Mouse (Mus musculus): ENCODE measurements around the gene Zmym1. TPM values are rescaled to one million over a fixed set of nuclear protein-coding genes. Genes with fewer than 3 reads are reported as not detected.

Gene Zmym1
- polyA plus RNA-seq, 1 experiment from 2014 or later = 19.5 TPM

DNA sequence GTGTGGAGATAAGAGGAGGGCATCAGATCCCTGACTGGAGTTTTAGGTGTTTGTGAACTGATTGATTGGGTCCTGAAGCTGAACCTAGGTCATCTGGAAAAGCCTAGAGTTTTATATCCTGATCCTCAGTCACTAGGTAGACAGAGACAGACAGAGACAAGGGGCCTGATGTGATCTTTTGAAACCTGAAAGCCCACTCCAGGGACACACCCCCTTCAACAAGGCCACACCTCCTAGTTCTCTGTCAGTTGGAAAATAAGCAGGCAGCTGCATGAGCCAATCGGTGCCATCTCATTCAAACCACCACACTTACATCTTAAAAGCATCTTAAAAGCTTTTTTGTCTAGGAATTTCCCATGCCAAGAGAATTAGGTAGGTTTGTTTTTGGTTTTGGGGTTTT is 19.9 kb upstream of the Zmym1 start:
- ATAC-seq (ENCODE audit: insufficient number of reproducible peaks, insufficient read depth, low FRiP score, low read depth) = no peak
- no peak overlapping the region for H3K27ac ChIP-seq (ENCODE audit: low read length)
- H3K4me2 ChIP-seq (replicated peaks; ENCODE audit: low read depth, low read length) = no peak overlapping the region
- no peak overlapping the region for H3K4me3 ChIP-seq (ENCODE audit: low read depth, low read length)
- H3K9me3 ChIP-seq (ENCODE audit: control insufficient read depth, low read depth, low read length) = no peaks in the 10 kb centered on the region
- H3K36me3 ChIP-seq (ENCODE audit: control insufficient read depth, insufficient read depth, low read length) = no peaks in the 10 kb centered on the region
- H3K9ac ChIP-seq (replicated peaks; ENCODE audit: low read depth, low read length) = no peak overlapping the region
- 36% methylated on average over 1 of the region's 1 CpGs for WGBS
- H3K27me3 ChIP-seq (ENCODE audit: control insufficient read depth, insufficient read depth, low read length) = no peaks in the 10 kb centered on the region
- peaks cover 4% of the 10 kb centered on the region; the same call in 1 of the 2 replicates for H3K4me1 ChIP-seq (ENCODE audit: control insufficient read depth, insufficient read depth, low read length)

DNA sequence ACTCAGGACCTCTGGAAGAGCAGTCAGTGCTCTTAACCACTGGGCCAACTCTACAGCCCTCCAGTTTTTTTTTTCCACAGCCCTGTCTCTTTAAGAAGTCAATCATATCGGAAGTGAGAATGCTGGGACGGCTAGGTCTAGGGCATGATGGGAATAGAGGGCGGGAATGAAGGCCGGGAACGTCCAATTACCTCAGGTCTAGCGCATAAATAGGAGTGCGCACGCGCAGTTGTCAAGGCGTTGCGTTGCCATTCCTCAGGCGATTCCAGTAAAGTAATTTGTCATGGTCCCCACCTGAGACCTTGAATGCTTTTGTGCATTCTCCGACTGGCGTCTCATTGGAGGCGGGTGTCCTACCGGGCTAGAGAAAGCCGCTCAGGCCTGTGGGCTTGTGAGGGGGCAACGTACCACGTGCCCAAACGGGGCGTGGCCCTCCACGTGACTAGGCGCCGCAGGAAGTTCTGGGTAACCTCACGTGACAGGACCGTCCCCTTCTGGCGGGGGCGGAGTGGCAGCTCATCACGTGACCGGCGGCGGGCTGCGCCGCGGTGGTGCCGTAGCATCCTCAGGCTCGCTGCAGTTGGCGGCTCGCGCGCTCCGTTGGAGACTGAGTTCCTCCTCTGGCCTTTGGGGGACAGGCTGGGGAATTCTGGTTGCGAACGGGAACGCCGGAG is 16.1 kb upstream of the Zmym1 start, which contains the start of gene Zmym6:
TSS of gene Zmym6 (plus strand) at position 509 of the 674 bp plus-strand sequence.
- Histone ChIP-seq H3K27me3 (ENCODE audit: control insufficient read depth, insufficient read depth, low read length) (no peaks in the 10 kb centered on the region), H3K27ac (ENCODE audit: low read length) (peak within 1 kb of the TSS; percentile 90), H3K4me3 (ENCODE audit: low read depth, low read length) (peak within 1 kb of the TSS; percentile 58), H3K36me3 (ENCODE audit: control insufficient read depth, insufficient read depth, low read length) (no peaks in the 10 kb centered on the region), H3K9me3 (ENCODE audit: control insufficient read depth, low read depth, low read length) (no peaks in the 10 kb centered on the region), H3K4me1 (ENCODE audit: control insufficient read depth, insufficient read depth, low read length) (peaks cover 4% of the 10 kb centered on the region; the same call in 1 of the 2 replicates), H3K4me2 (replicated peaks; ENCODE audit: low read depth, low read length) (peak within 1 kb of the TSS; percentile 69), H3K9ac (replicated peaks; ENCODE audit: low read depth, low read length) (peak within 1 kb of the TSS; percentile 58)
- WGBS = under 1% methylated on average over 46 of the region's 46 CpGs
- ATAC-seq (ENCODE audit: insufficient number of reproducible peaks, insufficient read depth, low FRiP score, low read depth) = peak; percentile 98

DNA sequence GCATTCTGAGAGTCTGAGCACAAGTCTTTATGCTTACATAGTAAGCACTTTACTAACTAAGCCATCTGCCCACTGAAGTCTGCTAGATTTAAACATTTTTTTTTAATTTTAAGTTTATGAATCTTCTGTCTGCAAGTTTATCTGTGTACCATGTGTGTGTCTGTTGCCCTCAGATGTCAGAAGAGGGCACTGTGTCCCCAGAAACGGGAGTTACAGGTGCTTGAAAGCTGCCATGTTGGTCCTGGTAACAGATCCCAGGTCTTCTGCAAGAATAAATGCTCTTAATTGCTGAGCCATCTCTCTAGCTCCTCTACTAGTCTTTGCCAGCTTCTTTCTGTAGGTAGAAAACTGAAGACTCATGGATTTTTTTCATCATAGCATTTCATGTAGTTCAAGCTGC is 14.0 kb upstream of the Zmym1 start:
- no peaks in the 10 kb centered on the region for H3K9me3 ChIP-seq (ENCODE audit: control insufficient read depth, low read depth, low read length)
- H3K27me3 ChIP-seq (ENCODE audit: control insufficient read depth, insufficient read depth, low read length) = no peaks in the 10 kb centered on the region
- no peak overlapping the region for H3K4me3 ChIP-seq (ENCODE audit: low read depth, low read length)
- H3K27ac ChIP-seq (ENCODE audit: low read length) = no peak overlapping the region
- H3K36me3 ChIP-seq (ENCODE audit: control insufficient read depth, insufficient read depth, low read length) = no peaks in the 10 kb centered on the region
- ATAC-seq (ENCODE audit: insufficient number of reproducible peaks, insufficient read depth, low FRiP score, low read depth) = no peak
- H3K4me2 ChIP-seq (replicated peaks; ENCODE audit: low read depth, low read length) = no peak overlapping the region
- no peak overlapping the region for H3K9ac ChIP-seq (replicated peaks; ENCODE audit: low read depth, low read length)
- peaks cover 4% of the 10 kb centered on the region; the same call in 1 of the 2 replicates for H3K4me1 ChIP-seq (ENCODE audit: control insufficient read depth, insufficient read depth, low read length)
- WGBS = 56% methylated on average over 1 of the region's 1 CpGs

DNA sequence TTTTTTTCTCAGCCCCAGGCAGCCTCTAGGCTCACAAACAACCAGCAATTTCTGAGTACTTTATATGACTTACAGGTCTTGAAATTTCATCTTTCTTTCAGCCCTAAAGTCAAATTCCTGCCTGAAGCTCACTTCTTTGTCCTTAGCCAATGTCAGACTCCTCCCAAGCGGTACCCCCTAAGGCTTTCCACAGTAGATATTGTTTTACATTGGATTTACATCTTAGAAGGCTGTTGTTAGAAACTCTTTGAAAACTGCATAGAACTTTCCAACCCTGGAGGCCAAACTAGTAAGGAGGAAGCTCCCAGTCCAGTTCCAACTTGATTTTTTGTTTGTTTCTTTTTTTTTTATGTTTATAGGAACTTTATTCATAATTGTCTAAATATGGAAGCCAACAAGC is 3.1 kb upstream of the Zmym1 start:
- WGBS = 61% methylated on average over 1 of the region's 1 CpGs
- no peaks in the 10 kb centered on the region for H3K27me3 ChIP-seq (ENCODE audit: control insufficient read depth, insufficient read depth, low read length)
- ATAC-seq (ENCODE audit: insufficient number of reproducible peaks, insufficient read depth, low FRiP score, low read depth) = no peak
- H3K36me3 ChIP-seq (ENCODE audit: control insufficient read depth, insufficient read depth, low read length) = no peaks in the 10 kb centered on the region
- H3K9me3 ChIP-seq (ENCODE audit: control insufficient read depth, low read depth, low read length) = no peaks in the 10 kb centered on the region
- 0 out of 2 replicates have a peak, but pooled peaks cover 3% of the 10 kb centered on the region for H3K4me1 ChIP-seq (ENCODE audit: control insufficient read depth, insufficient read depth, low read length)
- no peak overlapping the region for H3K27ac ChIP-seq (ENCODE audit: low read length)
- no peak overlapping the region for H3K4me3 ChIP-seq (ENCODE audit: low read depth, low read length)
- H3K4me2 ChIP-seq (replicated peaks; ENCODE audit: low read depth, low read length) = no peak overlapping the region
- H3K9ac ChIP-seq (replicated peaks; ENCODE audit: low read depth, low read length) = no peak overlapping the region

DNA sequence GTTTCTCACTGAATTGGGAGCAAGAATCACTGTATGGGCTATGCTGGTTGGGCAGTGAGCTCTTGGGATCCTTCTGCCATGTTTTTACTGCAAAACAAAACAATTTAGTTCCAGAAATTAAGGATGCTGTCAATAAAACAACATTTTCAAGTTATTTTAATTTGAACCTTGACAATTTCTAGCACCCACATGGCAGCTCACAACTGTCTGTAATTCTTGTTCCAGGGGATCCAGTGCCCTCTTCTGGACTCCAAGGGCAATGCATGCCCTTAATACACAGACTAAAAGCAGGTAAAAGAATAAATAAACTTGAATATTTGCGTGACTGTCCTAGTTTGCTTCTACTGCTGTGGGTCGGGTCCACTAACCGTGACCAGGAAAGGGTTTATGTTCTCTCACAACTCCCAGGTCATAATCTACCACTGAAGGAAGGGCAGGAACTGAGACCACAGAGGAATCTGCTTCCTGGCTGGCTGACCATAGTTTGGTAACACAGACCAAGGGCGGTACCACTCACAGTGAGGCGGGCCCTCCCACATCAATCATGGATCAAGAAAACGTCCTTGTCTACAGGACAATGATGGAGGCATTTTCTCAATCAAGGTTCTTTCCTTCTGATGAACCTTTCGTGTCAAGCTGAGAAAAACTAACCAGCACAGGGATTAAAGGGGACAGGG is 6.3 kb downstream of the Zmym1 start:
- H3K36me3 ChIP-seq (ENCODE audit: control insufficient read depth, insufficient read depth, low read length) = peaks cover 16% of the 10 kb centered on the region
- H3K4me3 ChIP-seq (ENCODE audit: low read depth, low read length) = no peak overlapping the region
- H3K9me3 ChIP-seq (ENCODE audit: control insufficient read depth, low read depth, low read length) = no peaks in the 10 kb centered on the region
- H3K4me1 ChIP-seq (ENCODE audit: control insufficient read depth, insufficient read depth, low read length) = no peaks in the 10 kb centered on the region
- no peaks in the 10 kb centered on the region for H3K27me3 ChIP-seq (ENCODE audit: control insufficient read depth, insufficient read depth, low read length)
- H3K4me2 ChIP-seq (replicated peaks; ENCODE audit: low read depth, low read length) = no peak overlapping the region
- 80% methylated on average over 7 of the region's 7 CpGs for WGBS
- H3K27ac ChIP-seq (ENCODE audit: low read length) = no peak overlapping the region
- no peak for ATAC-seq (ENCODE audit: insufficient number of reproducible peaks, insufficient read depth, low FRiP score, low read depth)
- H3K9ac ChIP-seq (replicated peaks; ENCODE audit: low read depth, low read length) = no peak overlapping the region

DNA sequence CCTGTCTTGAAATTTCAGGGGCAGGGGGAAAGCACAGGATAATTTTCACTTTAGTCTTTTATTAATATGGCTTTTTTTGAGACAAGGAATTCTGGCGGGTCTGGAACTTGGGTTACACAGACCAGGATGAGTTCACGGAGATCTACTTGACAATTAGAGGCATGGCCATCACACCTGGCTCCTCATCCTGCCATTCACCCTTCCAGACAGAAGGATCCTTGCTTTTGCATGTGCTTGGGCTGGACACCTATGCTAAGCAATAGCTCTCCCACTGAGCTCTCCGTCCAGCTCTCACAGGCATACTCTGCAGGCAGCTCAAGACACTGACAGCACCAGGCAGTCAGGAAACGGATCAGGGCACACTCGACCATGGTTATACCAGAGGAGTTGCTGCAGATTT is 7.9 kb downstream of the Zmym1 start:
- peaks cover 30% of the 10 kb centered on the region for H3K36me3 ChIP-seq (ENCODE audit: control insufficient read depth, insufficient read depth, low read length)
- H3K9ac ChIP-seq (replicated peaks; ENCODE audit: low read depth, low read length) = no peak overlapping the region
- no peak overlapping the region for H3K4me3 ChIP-seq (ENCODE audit: low read depth, low read length)
- no peaks in the 10 kb centered on the region for H3K9me3 ChIP-seq (ENCODE audit: control insufficient read depth, low read depth, low read length)
- H3K4me1 ChIP-seq (ENCODE audit: control insufficient read depth, insufficient read depth, low read length) = no peaks in the 10 kb centered on the region
- H3K27me3 ChIP-seq (ENCODE audit: control insufficient read depth, insufficient read depth, low read length) = no peaks in the 10 kb centered on the region
- no peak overlapping the region for H3K4me2 ChIP-seq (replicated peaks; ENCODE audit: low read depth, low read length)
- 94% methylated on average over 5 of the region's 5 CpGs for WGBS
- no peak overlapping the region for H3K27ac ChIP-seq (ENCODE audit: low read length)
- ATAC-seq (ENCODE audit: insufficient number of reproducible peaks, insufficient read depth, low FRiP score, low read depth) = no peak

DNA sequence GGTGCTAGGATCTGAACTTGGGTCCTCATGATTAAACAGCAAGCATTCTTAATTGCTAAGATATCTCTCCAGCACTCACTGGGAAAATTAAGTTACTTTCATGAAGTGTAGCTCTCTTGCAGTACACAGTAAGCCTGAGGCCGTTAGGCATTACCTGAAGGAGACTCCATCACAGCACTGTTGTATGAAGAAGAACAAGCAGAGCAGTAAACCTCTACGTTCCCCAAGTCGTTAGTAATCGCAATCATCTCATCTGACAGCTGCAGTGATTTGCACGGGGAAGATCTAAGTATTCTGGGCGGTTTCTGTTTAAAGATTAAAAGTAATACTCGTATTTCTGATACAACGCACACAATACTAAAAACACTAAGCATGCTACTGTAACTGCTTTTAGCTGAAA is 9.8 kb downstream of the Zmym1 start:
- ATAC-seq (ENCODE audit: insufficient number of reproducible peaks, insufficient read depth, low FRiP score, low read depth) = no peak
- Histone ChIP-seq H3K4me1 (ENCODE audit: control insufficient read depth, insufficient read depth, low read length) (no peaks in the 10 kb centered on the region), H3K4me2 (replicated peaks; ENCODE audit: low read depth, low read length) (no peak overlapping the region), H3K9ac (replicated peaks; ENCODE audit: low read depth, low read length) (no peak overlapping the region), H3K27me3 (ENCODE audit: control insufficient read depth, insufficient read depth, low read length) (no peaks in the 10 kb centered on the region), H3K4me3 (ENCODE audit: low read depth, low read length) (no peak overlapping the region), H3K27ac (ENCODE audit: low read length) (no peak overlapping the region), H3K9me3 (ENCODE audit: control insufficient read depth, low read depth, low read length) (no peaks in the 10 kb centered on the region), H3K36me3 (ENCODE audit: control insufficient read depth, insufficient read depth, low read length) (peaks cover 45% of the 10 kb centered on the region)
- 79% methylated on average over 8 of the region's 8 CpGs for WGBS

DNA sequence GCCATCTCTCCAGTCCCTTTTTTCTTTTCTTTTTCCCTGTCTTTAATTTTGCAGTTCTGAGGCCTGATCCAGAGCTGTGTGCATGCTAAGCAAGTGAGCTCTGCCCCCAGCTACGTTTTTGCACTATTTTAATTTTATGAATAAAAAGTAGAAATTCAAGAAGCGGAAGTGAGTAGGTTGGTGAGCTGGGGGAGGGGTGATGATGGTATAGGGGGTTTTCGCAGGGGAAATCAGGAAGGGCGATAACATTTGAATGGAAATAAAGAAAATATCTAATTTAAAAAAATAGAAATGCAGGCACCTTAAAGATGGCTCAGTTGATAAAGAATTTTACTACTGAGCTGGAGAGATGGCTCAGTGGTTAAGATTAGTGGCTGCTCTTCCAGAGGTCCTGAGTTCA is 17.4 kb downstream of the Zmym1 start:
- no peak overlapping the region for H3K9ac ChIP-seq (replicated peaks; ENCODE audit: low read depth, low read length)
- no peaks in the 10 kb centered on the region for H3K4me1 ChIP-seq (ENCODE audit: control insufficient read depth, insufficient read depth, low read length)
- WGBS = 86% methylated on average over 4 of the region's 4 CpGs
- no peak for ATAC-seq (ENCODE audit: insufficient number of reproducible peaks, insufficient read depth, low FRiP score, low read depth)
- peaks cover 37% of the 10 kb centered on the region for H3K36me3 ChIP-seq (ENCODE audit: control insufficient read depth, insufficient read depth, low read length)
- no peak overlapping the region for H3K4me2 ChIP-seq (replicated peaks; ENCODE audit: low read depth, low read length)
- no peak overlapping the region for H3K4me3 ChIP-seq (ENCODE audit: low read depth, low read length)
- H3K27ac ChIP-seq (ENCODE audit: low read length) = no peak overlapping the region
- no peaks in the 10 kb centered on the region for H3K9me3 ChIP-seq (ENCODE audit: control insufficient read depth, low read depth, low read length)
- no peaks in the 10 kb centered on the region for H3K27me3 ChIP-seq (ENCODE audit: control insufficient read depth, insufficient read depth, low read length)
